Mouse (Mus musculus) kidney, postnatal 14 days (tissue): Measurements from ENCODE around the gene Atr.
A peak's percentile ranks its signal among the peaks of the same experiment; 100 is the strongest.
"Not testable (repeated sequence)": the region's sequence is repeated elsewhere in the genome, so short reads cannot be mapped to it uniquely, and the experiment has no call there.

ENCODE experiments used
- DNase-seq: peaks from one replicate; pipeline ENCODE4 v3.0.0; 2022; ENCODE audit warnings: mixed read lengths

Gene Atr

DNA sequence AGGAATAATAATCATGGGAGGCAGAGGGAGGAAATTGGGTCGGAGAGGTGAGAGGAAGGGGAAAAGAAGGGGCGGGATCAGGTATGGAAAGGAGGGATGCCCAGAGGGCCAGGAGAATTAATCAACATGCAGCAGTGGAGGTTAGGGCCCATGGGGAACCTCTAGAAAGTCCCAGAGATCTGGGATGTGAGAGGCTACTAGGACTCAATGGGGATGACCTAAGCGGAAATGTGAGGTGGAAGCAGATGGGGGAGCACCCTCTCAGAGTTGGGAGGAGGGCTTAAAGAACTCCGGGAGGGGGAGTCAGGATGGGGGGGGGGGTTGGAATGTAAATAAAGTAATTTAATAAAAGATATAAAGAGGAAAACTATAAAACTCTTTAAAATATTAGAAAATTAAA lies 96.3 kb downstream of the Atr start:
- DNase-seq, result no peak

DNA sequence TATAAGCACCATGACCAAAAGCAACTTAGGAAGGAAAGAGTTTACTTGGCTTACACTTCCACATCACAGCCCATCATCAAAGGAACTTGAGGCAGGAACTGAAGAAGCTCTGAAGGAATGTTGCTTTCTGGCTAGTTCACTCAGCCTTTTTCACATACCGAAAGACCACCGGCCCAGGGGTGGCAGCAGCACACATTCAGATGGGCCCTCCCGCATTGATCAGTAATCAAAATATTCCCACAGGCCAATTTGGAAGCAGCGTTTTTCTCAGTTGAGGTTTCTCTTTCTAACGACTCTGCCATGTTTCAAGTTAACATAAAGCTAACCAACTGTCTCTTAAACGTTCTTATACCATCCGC lies 96.8 kb downstream of the Atr start:
- no peak for DNase-seq

DNA sequence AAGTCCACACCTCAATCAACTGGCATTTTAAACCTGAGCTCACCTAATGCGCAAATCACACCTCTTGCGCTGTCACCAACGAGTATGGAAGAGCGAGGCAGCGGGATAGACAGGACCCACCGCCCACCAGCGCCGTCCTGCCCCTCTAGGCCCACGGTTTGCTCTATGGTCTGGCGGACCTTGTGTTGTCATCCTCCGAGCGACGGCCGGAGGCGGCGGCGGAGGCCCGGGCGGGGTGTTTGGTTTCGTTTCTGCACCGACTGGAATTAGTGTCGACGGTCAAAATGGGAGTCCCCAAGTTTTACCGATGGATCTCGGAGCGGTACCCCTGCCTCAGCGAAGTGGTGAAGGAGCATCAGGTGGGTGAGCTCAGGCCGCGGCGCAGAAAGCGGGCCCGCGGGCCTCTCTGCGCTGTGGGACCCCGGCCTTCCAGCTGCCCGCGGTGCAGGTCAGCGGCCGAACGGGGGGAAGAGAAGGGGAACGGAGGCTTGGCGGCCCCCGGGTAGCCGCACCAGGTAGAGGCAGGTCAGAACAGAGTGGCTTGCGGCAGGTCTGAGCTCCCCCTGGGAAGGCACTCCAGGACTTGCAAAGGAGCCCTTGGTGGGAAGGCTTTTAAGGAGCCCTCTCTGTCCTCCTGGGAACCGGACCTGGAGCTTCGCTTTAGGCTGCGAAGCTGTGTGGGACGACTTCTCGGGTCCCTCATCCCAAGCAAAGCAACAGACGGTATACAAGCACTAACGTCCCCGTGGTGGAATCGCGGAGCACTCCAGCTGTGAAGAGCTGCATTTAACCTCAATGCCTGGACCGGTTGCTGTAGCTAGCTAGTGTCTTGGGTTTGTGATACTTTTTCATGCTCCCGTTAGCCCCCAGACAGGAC lies 97.4 kb downstream of the Atr start, which contains the start of gene Xrn1:
Gene Xrn1 (plus strand): TSS at position 176 of the 877 bp plus-strand sequence.
- peak; percentile 94 for DNase-seq

DNA sequence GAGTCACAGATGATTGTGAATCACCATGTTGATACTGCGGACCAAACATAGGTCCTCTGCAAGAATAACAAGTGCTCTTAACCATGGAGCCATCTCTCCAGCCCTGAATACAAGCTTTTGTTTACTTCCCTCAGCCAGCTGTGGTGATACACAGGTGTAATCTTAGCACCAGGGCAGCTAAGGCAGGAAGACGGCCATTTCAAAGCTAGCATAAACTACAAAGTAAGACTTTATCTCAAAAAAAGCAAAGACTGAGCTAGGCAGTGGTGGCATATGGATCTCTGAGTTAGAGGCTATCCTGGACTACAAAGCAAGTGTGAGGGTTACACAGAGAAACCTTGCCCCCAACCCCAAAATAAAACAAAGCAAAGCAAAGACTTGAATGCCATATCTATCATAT lies 100.2 kb downstream of the Atr start:
- no peak for DNase-seq

- DNase-seq, result no peak
These were observed 100.8 kb downstream of the Atr start for GRCm38 (mm10) chr9:95958041-95958730.

DNA sequence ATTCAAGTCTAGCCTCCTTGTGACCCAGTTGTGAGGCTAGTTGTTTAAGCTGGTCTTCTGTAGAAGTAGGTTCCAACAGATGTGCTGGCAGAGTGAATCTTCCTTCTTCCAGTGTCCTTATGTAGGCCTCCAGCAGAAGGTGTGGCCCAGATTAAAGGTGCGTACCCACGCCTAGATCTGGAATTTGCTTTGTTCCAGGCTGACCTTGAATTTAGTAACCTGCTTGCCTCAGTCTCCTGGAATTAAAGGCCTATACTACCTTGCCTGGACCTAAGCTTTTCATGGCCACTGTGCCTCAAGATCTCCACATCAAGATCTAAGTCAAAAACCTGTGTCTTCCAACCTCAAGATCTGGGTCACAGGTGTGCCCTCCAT lies 101.3 kb downstream of the Atr start:
- not testable (repeated sequence) for DNase-seq

DNA sequence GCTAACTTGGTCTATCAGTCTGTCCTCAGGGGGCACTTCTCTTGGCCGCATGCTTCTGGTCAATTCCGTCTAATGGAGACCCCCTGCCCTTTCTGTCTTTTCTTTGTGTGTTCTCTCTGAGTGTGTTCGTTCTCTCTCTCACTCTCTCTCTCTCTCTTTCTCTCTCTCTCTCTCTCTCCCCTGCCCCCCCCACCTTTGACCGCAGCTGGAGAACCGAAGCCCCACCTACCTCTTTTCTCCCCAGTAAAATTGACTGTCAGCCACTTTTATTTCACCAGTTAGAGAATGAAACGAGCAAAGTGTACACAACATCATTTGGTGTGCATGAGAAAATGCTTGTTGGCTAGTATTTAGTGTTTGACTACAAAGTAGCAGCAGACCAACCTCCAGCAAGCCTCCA lies 101.8 kb downstream of the Atr start:
- no peak for DNase-seq

DNA sequence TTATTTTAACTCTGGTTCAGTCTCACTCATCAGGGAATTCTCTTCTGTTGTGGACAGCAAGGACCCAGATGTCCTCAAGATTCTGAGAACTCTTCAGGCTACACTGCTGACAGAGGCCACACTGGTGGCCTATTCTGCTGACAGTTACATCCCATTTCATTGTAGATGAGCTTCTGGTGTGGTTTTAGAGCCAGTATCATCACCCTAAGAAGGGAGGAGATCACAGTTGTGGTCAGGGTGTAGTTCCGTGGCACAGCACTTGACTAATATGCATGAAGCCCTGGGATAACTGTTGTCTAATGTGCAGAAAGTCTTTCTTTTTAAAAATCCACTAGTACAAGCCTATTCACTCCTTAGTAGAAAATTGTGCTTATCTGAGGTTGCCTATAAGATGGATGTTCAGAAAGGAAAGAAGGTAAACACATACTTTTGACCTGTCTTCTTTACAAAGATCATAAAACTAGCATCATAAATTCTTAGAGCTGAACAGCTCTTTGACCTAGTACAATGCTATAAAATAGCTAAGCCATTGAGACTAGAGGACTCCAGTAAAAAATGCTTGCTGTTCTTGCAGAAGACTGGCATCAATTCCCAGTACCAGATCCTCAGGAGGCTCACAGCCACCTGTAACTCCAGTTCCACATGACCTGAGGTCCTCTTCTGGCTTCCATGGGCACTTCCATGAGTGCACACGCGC lies 102.5 kb downstream of the Atr start:
- no peak for DNase-seq

DNA sequence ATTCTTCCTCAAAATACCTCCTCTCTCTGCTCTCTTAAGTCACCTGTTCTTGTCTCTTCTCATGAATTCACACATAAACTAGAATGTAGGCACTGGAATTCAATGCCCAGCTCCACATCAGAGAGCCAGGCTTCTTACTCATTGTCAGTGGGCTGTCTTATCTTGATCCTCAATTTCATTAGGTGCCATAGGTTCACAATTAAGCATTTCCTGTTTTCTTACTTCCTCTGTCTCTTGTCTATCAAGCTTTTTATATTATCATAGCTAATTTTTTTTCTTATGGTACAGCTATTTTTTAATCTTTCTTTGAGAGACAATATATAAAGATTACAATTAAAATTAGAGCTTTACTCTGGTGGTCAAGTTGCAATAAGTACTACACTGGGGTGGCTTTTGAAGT lies 103.7 kb downstream of the Atr start:
- DNase-seq, result no peak

DNA sequence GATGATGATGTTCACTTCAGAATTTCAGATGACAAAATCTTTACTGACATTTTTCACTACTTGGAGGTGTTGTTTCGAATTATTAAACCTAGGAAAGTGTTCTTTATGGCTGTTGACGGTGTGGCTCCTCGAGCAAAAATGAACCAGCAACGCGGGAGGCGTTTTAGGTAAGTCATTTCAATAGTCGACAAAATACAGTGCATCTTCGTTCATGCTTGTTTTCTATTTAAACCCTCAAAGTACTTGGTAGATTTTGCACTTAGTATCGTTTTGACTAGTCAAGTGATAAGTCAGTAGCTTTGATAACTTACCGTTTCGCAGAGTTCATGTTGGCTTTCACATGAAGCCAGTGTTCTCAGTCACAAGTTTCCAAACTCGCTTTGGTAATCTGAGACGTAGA lies 106.6 kb downstream of the Atr start:
- DNase-seq, result no peak

DNA sequence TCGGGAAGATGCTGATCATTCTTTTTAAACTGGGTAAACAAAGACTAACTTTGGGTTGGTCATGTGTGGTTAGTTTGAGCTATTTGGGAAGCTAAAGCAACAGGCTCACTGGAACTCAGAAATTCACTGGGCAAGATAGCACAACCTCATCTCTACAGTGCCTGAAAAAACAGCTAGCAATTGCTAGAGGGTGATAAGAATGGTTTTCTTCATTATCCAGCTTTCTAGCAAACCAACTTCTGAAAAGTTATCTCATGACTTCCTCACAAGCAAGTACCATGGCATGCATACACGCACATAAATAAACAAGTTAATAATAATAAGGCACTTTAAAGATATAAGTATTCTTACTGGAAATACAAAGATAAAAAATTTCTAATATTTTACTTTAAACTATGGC lies 120.9 kb downstream of the Atr start:
- DNase-seq, result no peak

- no peak for DNase-seq
These were observed 122.5 kb downstream of the Atr start for GRCm38 (mm10) chr9:95979896-95980295.

DNA sequence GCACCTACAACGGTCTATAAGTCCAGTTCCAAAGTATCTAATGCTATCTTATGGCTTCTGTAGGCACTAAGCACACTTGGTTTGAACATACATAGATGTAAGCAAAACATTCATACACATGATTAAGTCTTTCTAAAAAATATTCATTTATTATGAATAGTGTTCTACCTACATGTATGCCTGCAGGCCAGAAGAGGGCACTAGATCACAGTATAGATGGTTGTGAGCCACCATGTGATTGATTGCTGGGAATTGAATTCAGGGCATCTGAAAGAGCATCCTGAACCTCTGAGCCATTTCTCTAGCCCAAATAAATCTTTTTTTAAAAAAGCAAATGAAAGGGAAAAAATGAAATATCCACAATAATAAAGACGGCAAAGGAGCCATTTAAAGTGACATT lies 134.9 kb downstream of the Atr start:
- DNase-seq, result no peak
